Mouse (Mus musculus) heart, postnatal 36 days (tissue): Measurements from ENCODE around the gene Snx22. TPM values are rescaled to one million over a fixed set of nuclear protein-coding genes. Genes with fewer than 3 reads are reported as not detected.

Experiments
- DNase-seq, 2 experiments: peaks; one replicate each; pipeline ENCODE4 v3.0.0; 2021 to 2022
- intact Hi-C: fragments of 180-260 bp; cut with DNase I; formaldehyde crosslinking; loops from one replicate; pipeline ENCODE4 v1.15.1; 2025
- total RNA-seq, 2 experiments: library from RNA; stranded (reverse); gene quantifications; 2 replicates each; pipeline ENCODE4 v1.2.3; 2021

The Snx22 gene
- total RNA-seq: under 1 TPM; 0.57 to 0.86 TPM

DNA sequence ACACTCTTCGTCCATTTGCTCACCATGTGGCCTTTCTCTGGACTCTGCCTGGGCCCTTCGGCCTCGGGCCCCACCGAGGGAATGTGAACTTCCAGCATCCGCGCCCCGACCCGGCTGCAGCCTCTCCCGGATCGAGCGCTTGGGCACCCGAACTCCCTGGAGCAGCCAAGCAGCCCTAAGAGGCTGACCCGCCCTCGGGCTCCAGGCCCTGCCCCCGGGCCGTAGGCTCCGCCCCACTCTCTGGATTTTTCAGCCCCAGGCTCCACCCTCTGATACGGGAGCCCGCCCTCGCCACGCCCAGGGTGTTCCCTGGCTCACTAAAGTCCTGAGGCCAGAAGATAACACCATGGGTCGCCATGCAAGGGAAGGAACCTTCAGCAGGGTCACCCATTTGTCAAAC, at the start of gene Snx22:
TSS of gene Snx22 (minus strand) at position 137 of the 400 bp plus-strand sequence.
- peak; percentile 73 to 77 for DNase-seq
- intact Hi-C loops: no loop called here

DNA sequence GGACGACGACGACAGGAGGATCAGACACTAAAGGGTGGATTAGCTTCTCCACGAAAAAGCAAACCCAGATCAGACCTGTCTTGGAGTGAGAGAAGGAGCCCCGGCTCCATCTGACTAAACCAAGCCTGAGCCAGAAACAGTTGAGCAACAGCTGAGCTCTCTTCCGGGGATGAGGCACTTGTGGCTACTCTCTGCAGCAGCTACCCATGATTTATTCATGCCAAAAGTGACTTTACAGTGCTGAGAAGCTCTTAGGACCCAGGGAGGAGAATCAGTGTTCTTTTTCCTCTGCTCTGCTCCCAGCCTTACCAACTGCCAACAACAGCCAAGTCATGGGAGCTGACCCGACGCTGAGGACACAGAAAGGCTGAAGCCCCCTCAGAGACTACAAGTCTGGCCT, 47.4 kb upstream of the Snx22 start:
- peak; percentile 16 to 25 for DNase-seq
- intact Hi-C loops: no loop called here

GRCm38 (mm10) chr9:66114341-66114740, 44.8 kb upstream of the Snx22 start:
- DNase-seq: no peak
- intact Hi-C loops: no loop called here

GRCm38 (mm10) chr9:66110611-66111379, 41.3 kb upstream of the Snx22 start:
- DNase-seq: no peak
- intact Hi-C loops: no loop called here

DNA sequence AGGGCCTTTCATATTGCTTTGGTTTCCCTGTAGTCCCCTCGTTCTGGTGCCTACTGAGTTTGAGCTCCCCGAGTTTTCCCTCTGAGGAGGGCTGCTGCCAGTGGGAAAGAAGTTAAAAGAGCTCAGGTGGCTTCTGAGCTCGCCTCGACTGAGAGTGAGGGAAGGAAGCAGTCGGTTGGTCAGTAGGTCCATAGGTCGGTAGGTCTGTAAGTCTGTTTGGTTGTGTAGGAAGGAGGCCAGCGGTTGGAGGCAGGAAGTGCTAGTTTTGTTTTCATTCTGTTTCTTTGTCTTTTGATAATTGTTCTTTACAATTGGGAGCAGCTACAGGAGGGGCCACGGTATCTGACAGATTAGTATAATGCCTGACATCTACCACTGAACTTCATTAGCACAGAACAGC, 40.6 kb upstream of the Snx22 start:
- intact Hi-C loops: no loop called here
- DNase-seq: no peak

DNA sequence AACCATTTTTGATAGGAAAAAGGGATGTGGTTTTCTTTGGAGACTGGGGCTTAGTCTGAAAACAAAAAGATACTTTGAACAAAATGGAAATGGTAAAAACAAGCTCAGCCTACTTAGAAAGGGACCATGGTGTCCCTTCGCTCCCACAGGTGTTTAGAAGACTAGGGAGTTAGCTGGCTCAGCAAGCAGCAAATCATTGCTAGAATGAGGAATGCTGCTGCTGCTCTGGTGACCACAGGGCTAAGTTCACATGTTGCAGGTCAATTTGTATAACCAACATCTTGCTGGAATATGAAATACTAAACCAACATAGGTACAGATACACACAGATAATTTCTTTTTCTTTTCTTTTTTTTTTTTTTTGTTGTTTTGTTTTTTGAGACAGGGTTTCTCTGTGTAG, 40.1 kb upstream of the Snx22 start:
- intact Hi-C loops: no loop called here
- DNase-seq: no peak

DNA sequence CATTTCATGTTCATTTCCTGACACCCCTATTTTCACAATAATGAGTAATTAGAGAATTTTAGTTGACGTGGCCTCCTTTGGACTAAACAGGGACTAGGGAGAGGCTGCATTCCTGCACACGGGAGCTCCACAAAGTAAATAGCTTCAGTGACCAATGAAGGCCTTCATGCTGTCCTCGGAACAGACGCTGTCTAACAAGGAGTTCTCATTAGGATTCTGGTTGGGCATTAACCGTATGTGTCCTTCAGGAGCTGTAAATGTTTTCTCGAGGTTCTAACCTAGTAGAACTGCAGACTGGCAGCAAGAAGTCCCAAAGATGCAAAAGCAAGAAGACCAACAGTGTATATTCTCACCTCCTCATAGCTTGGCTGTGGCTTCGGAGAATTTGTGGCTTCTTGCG, 35.6 kb upstream of the Snx22 start:
- intact Hi-C loops: no loop called here
- no peak for DNase-seq

GRCm38 (mm10) chr9:66104601-66105000, 35.1 kb upstream of the Snx22 start:
- no peak for DNase-seq
- intact Hi-C loops: no loop called here

DNA sequence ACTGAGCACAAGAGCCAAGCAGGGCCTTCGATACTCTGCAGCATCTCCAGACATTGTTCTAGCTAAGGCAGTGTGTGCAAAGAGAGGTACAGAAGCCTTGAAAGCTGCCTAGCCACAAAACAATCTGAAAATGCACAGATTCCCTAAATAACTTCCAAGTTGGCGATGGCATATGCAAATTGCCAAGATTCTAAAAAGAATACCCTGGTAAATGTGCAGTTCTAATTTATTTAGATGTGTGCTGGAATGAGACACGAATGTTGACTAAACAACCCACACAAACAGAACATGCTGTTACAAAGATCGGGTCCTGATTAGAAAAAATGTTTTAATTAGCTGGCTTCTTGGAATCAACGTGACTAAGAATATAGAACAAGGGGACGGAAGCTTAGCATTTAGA, 33.1 kb upstream of the Snx22 start:
- DNase-seq: no peak
- intact Hi-C loops: no loop called here

- intact Hi-C loops: no loop called here
Observed at GRCm38 (mm10) chr9:66101577-66101976, 32.1 kb upstream of the Snx22 start.

GRCm38 (mm10) chr9:66092664-66093063, 23.1 kb upstream of the Snx22 start:
- DNase-seq: no peak
- intact Hi-C loops: no loop called here

More at GRCm38 (mm10) chr9:66101577-66101976, 32.1 kb upstream of the Snx22 start:
- DNase-seq: no peak

- intact Hi-C loops: no loop called here
- DNase-seq: no peak
Observed at GRCm38 (mm10) chr9:66091327-66092231, 22.1 kb upstream of the Snx22 start.

DNA sequence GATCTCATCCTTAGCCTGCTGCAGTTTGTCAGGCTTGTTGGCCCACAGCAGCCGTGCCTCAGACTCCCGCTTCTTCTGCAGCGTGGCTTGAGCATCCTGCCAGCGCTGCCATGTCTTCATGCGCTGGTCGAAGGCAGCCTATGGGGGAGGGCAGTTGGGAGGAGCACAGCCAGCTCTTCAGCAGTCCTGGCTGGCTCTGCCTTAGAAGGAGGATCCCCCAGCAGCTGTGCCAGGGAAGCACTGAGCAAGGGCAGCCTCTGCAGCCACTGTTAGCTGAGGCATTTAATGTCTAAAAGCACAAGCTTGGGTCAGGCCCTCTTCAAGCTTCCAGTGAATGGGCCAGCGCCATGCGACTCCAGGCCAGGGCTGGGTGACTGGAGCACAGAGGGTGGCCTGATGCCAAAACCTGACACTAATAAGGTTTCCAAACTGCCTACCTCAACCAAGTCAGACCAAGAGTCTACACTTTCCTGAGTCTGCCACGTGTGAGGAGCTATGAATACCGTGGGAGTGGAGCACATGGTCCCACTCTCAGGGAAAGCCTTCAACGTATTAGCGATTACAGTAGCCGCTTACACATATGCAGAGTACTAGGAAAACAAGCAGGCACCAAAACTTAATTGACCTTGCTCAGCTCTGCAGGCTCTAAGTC, 21.2 kb upstream of the Snx22 start:
- intact Hi-C loops: no loop called here
- no peak for DNase-seq

GRCm38 (mm10) chr9:66088411-66088810, 18.9 kb upstream of the Snx22 start:
- intact Hi-C loops: loop anchor here (10.0 kb wide), 1 partner anchor 484 kb away; no protein-coding TSS in a partner anchor
- DNase-seq: peak; percentile 56

DNA sequence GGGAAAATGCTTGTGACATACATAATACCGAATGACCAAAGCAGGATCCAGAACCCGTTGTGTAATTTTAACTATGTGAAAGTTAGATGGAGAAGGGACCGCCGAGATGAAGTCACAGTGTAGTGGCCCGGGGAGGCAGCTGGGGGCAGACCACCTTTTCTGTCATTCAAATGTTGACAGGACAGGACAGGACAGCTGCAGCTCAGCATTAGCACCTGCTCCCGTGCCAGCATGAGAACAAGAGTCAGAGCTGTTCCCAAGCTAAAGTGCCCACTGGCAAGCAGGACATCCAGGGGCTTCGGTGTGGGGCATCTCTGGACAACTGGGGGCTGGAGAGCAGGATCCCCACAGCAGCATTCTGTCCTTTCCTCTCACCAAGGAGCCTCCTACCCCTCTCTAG, 17.5 kb upstream of the Snx22 start:
- intact Hi-C loops: loop anchor here (10.0 kb wide), 1 partner anchor 482 kb away; no protein-coding TSS in a partner anchor
- no peak for DNase-seq

GRCm38 (mm10) chr9:66084171-66084570, 14.7 kb upstream of the Snx22 start:
- DNase-seq: no peak
- intact Hi-C loops: loop anchor here (10.0 kb wide), 1 partner anchor 479 kb away; no protein-coding TSS in a partner anchor

GRCm38 (mm10) chr9:66081999-66082398, 12.5 kb upstream of the Snx22 start:
- intact Hi-C loops: loop anchor here (10.0 kb wide), 1 partner anchor 477 kb away; no protein-coding TSS in a partner anchor
- no peak for DNase-seq

- intact Hi-C loops: loop anchor here (10.0 kb wide), 1 partner anchor 476 kb away; no protein-coding TSS in a partner anchor
Observed at GRCm38 (mm10) chr9:66080804-66081459, 11.4 kb upstream of the Snx22 start.

GRCm38 (mm10) chr9:66078493-66078892, 9.0 kb upstream of the Snx22 start:
- intact Hi-C loops: no loop called here

More at GRCm38 (mm10) chr9:66080804-66081459, 11.4 kb upstream of the Snx22 start:
- no peak for DNase-seq

DNA sequence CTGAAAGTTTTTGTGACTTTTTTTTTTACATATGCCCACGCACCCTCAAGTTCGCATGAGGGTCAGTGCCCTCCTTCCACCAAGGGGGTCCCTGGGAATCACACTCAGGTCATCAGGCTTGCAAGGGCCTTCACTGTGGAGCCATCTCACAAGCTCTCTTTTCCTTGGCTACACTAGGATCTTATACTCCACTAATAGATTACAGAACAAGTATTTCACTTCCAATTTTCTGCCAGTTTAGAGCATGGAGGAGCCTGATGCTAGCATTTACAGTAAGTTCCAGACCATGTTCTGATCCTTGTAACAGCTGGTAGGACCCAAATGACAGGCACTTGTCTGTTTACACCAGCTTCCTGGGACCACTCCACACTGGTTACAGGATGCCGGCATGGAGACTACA, 8.6 kb upstream of the Snx22 start:
- no peak for DNase-seq
- intact Hi-C loops: no loop called here

More at GRCm38 (mm10) chr9:66078493-66078892, 9.0 kb upstream of the Snx22 start:
- DNase-seq: no peak
